Mouse (Mus musculus): ENCODE measurements around the gene Smap2. TPM values are rescaled to one million over a fixed set of nuclear protein-coding genes. Genes with fewer than 3 reads are reported as not detected.

The Smap2 gene
- total RNA-seq, 4 experiments from 2014 or later, result 151 to 166 (median 157) TPM

DNA sequence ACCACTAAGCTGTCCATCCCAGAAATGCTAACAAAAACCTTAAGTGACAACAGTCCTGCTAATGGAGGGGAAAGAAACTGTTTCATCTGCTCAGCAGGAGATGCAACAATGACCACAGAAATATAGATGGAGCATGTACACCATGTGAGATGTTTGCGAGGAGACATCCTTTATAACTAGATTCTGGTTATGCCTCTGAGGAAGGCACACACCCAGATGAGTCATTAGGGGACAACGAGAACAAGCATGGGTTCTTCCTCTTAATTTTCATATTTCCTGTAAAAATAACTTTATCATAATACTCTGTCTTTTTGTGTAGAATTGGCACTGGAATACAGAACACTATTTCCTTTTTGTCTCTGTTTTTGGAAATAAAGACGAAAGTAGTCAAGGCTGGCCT is 38.8 kb downstream of the Smap2 start:
- DNase-seq (ENCODE audit: low spot score in 2 of 2), result no peak

DNA sequence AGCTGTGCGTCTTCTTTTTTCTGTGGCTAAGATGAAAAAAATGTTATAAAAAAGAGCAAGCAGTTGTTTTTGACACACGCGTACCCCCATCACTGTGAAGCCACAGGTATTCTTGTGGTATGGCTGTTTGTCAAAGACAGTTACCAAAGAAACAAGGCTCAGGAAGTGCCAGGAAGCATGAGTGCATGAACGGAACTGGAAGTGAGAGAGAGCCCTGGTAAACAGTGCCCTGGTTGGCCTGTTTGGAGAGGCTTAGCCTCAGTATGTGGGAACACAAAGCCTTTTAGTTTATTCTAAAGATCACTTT is 41.7 kb downstream of the Smap2 start:
- DNase-seq (ENCODE audit: low spot score in 2 of 2), result no peak

DNA sequence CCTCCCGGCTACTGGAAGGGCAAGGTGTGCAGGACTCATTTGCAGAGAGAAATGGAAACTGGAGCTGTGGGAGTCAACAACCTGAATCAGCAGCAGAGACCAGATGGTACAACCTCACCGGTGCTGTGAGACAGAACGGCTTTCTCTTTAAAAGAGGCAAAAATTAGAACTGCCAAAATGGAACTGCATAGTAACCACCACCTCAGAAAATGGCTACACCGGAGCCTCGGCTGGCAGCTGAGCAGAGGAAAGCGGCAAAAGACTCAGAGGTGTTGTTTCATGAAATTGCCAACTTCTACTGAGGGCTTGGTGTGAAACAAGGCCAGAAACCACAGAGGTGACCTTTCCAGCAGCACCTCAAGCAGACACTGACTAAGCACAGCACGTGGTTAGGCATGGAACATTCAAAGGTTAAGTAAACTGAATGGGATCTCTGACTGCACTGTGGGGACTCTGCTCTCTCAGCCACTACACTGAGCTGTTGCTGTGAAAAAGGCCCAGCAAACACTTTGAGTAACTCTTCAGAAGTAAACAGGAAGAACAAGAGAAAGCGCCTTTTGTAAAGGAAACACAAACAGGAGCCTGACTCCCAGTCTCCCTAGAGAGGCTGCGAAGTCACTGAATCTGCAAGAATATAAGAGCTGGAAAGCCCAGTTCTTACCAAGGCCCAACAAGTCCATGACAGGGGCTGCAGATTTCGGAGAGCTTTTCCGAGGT is 42.2 kb downstream of the Smap2 start:
- peak in 1 of 2 experiments; percentile 38 for DNase-seq (ENCODE audit: low spot score in 2 of 2)

- DNase-seq (ENCODE audit: low spot score in 2 of 2), result no peak
Observed at GRCm38 (mm10) chr4:120971842-120972241, 45.2 kb downstream of the Smap2 start.

DNA sequence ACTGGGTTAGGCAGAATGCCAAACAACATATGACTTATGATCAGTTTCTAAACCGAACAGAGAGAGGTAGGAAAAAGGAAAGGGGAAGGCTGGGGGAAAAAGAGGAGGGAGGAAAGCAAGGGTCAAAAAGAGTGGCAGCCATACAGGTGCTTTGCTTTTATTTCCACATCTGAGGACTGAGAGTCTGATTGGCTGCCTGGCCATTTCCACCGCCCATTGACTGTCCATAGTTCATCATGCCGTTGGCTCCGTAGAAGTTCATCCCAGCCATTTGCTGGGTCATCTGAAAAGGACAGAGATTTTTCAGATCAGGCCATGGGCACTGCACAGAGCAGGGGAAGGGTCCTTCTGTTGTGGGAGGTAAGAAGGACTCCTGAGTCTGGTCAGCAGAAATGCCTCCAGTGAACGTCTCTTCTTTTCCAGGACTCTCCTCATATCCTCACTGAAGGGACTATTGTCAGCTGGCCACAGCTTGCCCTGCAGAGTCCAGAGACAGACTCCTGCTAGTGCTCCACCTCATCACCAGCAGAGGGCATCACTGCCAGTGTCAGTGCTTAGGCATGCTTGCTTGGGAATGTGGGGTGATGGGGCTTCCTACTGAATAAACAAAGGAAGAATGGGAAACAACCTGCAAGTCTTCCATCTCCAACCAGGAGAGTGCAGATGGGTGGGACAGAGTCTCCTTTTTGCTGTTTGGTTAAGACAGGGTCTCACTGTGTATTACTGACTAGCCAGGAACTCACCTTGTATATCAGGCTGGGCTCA is 47.5 kb downstream of the Smap2 start:
- peak; percentile 40 to 41 for DNase-seq (ENCODE audit: low spot score in 2 of 2)

- DNase-seq (ENCODE audit: low spot score in 2 of 2), result no peak
Observed at GRCm38 (mm10) chr4:120968486-120968885, 48.6 kb downstream of the Smap2 start.

GRCm38 (mm10) chr4:120955586-120955985 is 61.5 kb downstream of the Smap2 start:
- DNase-seq (ENCODE audit: low spot score in 2 of 2), result no peak

- DNase-seq (ENCODE audit: low spot score in 2 of 2), result no peak
Observed at GRCm38 (mm10) chr4:120953667-120954066, 63.4 kb downstream of the Smap2 start.

- no peak for DNase-seq (ENCODE audit: low spot score in 2 of 2)
Observed at GRCm38 (mm10) chr4:120953038-120953437, 64.0 kb downstream of the Smap2 start.

- no peak for DNase-seq (ENCODE audit: low spot score in 2 of 2)
Observed at GRCm38 (mm10) chr4:120952163-120952562, 64.9 kb downstream of the Smap2 start.

DNA sequence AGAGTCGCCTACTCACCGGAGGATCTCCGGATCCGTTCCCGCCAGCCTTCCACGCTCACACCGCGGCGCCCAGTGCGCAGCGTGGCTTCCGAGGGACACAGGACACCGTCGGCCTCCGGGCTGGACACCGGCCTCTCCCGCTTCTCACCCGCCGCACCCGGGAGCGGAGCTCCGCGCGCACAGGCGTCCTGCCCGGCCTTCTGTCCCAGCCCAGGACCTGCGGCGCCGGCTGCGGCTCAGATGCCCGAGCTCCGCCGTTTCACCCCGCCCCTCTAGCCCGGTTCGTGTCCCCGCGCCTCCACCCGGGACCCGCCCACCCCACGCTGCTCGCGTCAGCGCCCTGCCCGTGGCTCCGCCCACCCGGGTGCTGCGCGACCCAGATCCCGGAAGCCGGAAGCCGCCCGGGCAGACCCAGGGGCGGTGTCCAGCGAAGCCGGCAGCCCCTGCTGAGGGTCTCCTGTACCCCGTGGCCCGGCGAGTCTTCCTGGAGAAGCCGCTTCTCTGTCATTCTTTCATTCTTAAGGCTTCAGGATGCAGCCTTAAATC is 65.5 kb downstream of the Smap2 start, which contains the start of gene Zfp69:
Zfp69 (minus strand) TSS at position 272 of the 546 bp plus-strand sequence.
- peak; percentile 52 to 72 for DNase-seq (ENCODE audit: low spot score in 2 of 2)

DNA sequence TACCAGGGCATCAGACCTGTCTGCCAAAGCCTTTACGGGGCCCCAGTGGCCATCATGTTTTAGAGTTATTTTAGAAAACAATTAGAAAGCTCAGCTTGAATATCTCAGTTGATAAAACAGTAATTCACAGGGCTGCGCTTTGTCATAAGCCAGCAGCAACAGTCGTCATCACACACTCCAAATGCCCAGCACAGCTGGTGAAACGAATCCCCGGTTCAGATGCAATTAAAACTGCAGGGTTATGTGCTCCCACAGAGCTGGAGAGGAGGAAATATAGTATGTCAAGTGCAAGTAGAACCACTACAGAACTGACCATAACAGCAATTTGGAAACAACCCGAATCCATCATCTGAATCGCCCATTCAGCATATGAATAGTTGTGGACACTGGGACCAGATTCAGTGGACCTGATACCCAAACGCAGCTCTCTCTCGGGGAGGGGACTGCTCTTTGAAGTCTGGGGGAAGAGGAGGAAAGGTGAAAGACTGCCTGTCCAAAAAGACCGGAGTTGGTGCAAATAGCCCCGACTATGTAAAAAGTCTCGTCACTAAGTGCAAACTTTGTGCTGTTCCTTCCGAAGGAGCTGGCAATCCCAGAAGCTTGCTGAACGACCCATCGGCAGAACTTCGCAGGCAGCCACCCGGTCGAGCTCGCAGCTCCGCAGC is 66.2 kb downstream of the Smap2 start:
- no peak for DNase-seq (ENCODE audit: low spot score in 2 of 2)

DNA sequence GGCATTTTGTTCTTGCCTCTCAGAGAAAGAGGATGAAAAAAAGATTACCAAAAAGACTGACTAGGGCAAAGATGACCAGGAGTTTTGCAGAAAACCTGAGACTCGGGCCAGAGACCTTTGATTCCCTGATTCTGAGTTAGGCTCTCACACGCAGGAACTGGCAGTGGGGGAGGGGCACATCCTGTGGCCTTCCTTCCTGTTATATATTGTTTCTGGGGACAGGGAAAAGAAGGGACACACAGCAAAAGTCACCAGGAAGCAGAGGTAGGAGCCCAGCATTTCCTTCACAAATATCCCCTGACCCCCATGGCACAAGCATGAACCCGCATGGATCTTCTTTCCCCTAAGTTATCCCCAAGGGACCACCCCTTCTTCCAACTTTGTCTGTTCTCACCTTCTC is 68.1 kb downstream of the Smap2 start:
- DNase-seq (ENCODE audit: low spot score in 2 of 2), result no peak

DNA sequence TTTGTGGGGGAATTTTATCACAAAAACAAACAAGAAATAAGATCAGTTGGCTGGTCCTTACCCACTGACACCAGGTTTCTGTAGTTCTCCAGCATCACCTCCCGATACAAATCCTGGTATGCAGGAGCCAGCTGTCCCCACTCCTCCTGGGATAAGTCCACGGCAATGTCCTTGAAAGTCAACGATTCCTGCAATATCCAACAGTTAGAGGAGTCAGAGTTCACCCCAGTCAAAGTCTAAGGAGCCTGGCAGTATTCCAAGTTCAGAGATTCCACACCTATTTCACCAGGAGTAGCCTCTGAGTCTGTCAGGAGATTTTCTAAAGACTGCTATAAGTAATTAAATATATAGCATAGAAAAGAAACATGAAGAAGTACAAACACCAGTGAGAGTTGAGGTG is 82.0 kb downstream of the Smap2 start:
- DNase-seq (ENCODE audit: low spot score in 2 of 2), result no peak

GRCm38 (mm10) chr4:120930736-120931135 is 86.3 kb downstream of the Smap2 start:
- DNase-seq (ENCODE audit: low spot score in 2 of 2), result no peak

- DNase-seq (ENCODE audit: low spot score in 2 of 2), result no peak
Observed at GRCm38 (mm10) chr4:120928686-120929085, 88.4 kb downstream of the Smap2 start.

DNA sequence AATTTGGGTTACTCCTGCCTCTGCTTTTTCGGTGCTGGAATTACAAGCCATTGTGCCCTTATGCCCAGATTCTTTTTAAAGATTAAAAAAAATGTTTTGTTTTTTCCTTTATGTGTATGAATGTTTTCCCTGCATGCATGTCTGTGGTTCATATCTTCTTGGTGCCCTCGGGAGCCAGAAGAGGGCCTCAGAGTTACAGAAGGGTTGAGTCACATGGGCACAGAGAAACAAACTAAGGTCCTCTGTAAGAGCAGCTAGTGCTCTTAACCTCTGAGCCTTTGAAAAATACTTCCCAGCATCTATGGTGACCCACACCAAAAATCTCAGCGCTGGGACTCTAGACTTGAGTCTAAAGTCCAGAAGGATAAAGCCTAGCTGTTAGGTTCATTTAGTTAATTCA is 91.7 kb downstream of the Smap2 start:
- DNase-seq (ENCODE audit: low spot score in 2 of 2), result no peak

GRCm38 (mm10) chr4:120924554-120925299 is 92.3 kb downstream of the Smap2 start, which contains the start of gene Exo5:
TSS of gene Exo5 (minus strand) at chr4:120925017.
- peak; percentile 83 to 88 for DNase-seq (ENCODE audit: low spot score in 2 of 2)

DNA sequence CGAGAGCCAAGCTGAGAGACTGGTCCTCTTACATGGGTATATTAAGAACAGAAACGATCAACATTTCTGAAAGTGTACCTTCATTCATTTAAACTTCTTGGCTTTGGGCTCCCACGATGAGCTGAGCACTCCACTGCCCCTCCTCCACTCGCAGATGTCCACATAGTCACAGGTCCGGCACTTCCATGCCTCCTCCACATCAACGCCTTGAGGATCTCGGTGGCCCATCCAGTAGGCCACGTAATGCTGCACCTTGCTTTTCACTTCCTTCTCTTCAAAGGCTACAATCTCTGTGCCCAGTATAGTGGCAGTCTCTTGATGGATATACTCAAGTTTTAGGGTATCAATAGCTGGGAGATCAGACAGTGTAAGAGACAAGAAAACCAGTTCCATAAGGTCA is 95.6 kb downstream of the Smap2 start:
- DNase-seq (ENCODE audit: low spot score in 2 of 2), result no peak
